Mouse (Mus musculus) heart, adult 2 months (tissue): ENCODE data around the gene Tmtc1.

ENCODE experiments used
- CTCF ChIP-seq: fragments of 200-600 bp; IDR thresholded peaks from 2 replicates; pipeline ENCODE4 v1.8.1; 2022; ENCODE audit warnings: antibody characterized with exemption, mild to moderate bottlenecking, moderate library complexity
- EP300 ChIP-seq: fragments of 200-500 bp; IDR thresholded peaks from 2 replicates; pipeline ENCODE4 v1.6.1; 2011; ENCODE audit warnings: low read depth, low read length, control low read depth; ENCODE audit not compliant: insufficient read depth
- POLR2A ChIP-seq: fragments of 200-500 bp; IDR thresholded peaks from 2 replicates; pipeline ENCODE4 v1.6.1; 2011; ENCODE audit warnings: mild to moderate bottlenecking, low read depth, low read length, control low read depth; ENCODE audit not compliant: insufficient read depth

- TF ChIP-seq CTCF: no peak
- no peak for TF ChIP-seq EP300
- TF ChIP-seq POLR2A: no peak
Observed at GRCm38 (mm10) chr6:148199729-148200128, 244.5 kb downstream of the Tmtc1 start.
